Mouse (Mus musculus) kidney, embryonic 16.5 days (tissue): ENCODE measurements around the gene Hexim1. TPM values are rescaled to one million over a fixed set of nuclear protein-coding genes. Genes with fewer than 3 reads are reported as not detected.

ENCODE experiments used
- ATAC-seq: fragments of 200-750 bp; cut with Nextera tagmentation; 2 replicates; pipeline ENCODE4 v1.8.0; 2017; ENCODE audit warnings: moderate TSS enrichment; ENCODE audit not compliant: low FRiP score, low TSS enrichment
- H3K27ac ChIP-seq: fragments of 300-500 bp; sonication (generic); 2 replicates; pipeline ENCODE4 v1.5.1; 2014; ENCODE audit warnings: low read length
- H3K27me3 ChIP-seq: fragments of 300-500 bp; sonication (generic); 2 replicates; pipeline ENCODE4 v1.6.1; 2014; ENCODE audit warnings: low read length, control low read depth, mixed read lengths; ENCODE audit not compliant: insufficient read depth
- H3K36me3 ChIP-seq: fragments of 300-500 bp; sonication (generic); 2 replicates; pipeline ENCODE4 v1.6.1; 2014; ENCODE audit warnings: low read length, control low read depth, mixed read lengths; ENCODE audit not compliant: insufficient read depth
- H3K4me1 ChIP-seq: fragments of 300-500 bp; sonication (generic); 2 replicates; pipeline ENCODE4 v1.6.1; 2014; ENCODE audit warnings: low read length, control low read depth, mixed read lengths; ENCODE audit not compliant: insufficient read depth
- H3K4me2 ChIP-seq: fragments of 300-500 bp; sonication (generic); replicated peaks from 2 replicates; pipeline ENCODE4 v1.6.1; 2014; ENCODE audit warnings: low read depth, low read length
- H3K4me3 ChIP-seq: fragments of 300-500 bp; sonication (generic); 2 replicates; pipeline ENCODE4 v1.5.1; 2014; ENCODE audit warnings: mild to moderate bottlenecking, low read length
- H3K9ac ChIP-seq: fragments of 300-500 bp; sonication (generic); replicated peaks from 2 replicates; pipeline ENCODE4 v1.6.1; 2014; ENCODE audit warnings: low read length
- H3K9me3 ChIP-seq: fragments of 300-500 bp; sonication (generic); 2 replicates; pipeline ENCODE4 v1.6.1; 2016; ENCODE audit warnings: low read length, control low read depth
- WGBS: fragments of 180-500 bp; shearing (Covaris S2); extraction: QIAGEN DNeasy Blood & Tissue Kit; methylation state at CpG from one replicate; pipeline ENCODE4 v1.1.7; 2014; 5-methylcytosine and 5-hydroxymethylcytosine counted together
- polyA plus RNA-seq: library from polyadenylated mRNA; unstranded; fragments of >200 nt; fragmentation: Nextera tagmentation; extraction: Ambion mirVana; gene quantifications from 2 replicates; pipeline ENCODE4 v1.2.1, GENCODE M21; 2015

Hexim1 gene
- polyA plus RNA-seq, 1 experiment from 2014 or later, result 5.5 TPM

DNA sequence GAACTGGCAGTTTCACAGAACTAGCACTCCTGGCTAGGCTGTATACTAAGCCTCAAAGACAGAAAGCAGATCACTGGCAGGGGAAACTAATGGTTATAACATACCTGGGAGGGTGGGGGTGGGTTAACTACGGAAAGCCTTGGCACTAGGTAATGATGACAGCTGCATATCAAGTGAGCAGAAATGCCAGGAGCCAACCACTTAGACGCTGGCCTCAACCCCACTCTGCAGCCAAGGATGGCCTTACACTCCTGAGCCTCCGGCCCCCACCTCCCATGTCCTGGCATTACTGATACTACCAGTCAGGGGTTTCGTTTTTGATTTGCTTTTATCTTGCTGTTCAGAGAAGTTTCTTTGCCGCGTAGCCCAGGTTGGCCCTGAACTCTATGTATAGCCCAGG is 20.2 kb upstream of the Hexim1 start:
- WGBS, result 87% methylated on average over 6 of the region's 6 CpGs
- no peak for ATAC-seq
- H3K4me1 ChIP-seq, result peaks cover 58% of the 10 kb centered on the region

DNA sequence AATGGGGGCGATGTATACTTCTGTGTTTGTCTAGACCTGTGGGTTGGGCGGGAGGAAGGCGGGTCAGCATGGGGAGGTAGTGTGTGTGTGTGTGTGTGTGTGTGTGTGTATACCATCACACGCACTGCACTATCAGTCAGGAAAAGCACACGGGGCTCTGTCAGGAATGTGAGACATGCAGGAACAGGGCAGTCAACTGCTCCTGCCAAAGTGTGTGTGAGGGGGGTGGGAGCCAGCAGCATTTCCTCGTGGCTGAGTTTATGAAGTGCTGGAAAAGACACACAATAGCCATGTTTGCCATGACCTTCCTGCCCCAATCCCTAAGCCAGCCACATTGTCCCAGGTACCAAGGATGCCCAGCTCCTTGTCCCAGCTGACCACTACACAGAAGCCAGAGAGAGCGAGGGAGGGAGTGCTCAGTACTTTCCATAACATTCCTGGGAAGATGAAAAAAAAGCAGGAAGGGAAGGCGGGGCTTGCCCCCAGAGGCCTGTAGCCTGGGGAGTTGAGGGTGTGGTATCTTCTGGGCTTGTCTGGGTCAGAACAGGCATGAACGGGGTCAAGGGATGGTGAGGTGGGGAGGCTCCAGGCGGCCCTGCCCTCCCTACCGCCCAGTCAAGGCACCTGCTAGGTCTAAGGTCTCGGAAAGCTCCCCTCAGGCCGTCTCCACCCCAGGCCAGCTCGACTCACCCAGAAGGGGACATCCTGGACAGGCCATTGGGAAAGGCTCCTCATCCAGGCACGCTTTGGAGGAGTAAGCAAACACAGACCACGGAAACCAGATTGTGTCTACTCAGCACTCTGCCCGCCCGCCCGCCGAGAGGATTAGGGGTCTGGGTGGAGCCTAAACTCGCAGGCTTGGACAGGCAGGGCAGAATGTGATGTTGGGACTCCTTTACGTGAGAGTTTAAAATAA is 18.8 kb upstream of the Hexim1 start:
- Histone ChIP-seq H3K9me3 (no peaks in the 10 kb centered on the region), H3K9ac (peak overlapping the region; percentile 39; the same call in 1 of the 2 replicates), H3K4me3 (no peak overlapping the region), H3K36me3 (no peaks in the 10 kb centered on the region), H3K27me3 (no peaks in the 10 kb centered on the region; the same call in 1 of the 2 replicates), H3K4me1 (peaks cover 66% of the 10 kb centered on the region), H3K4me2 (peak overlapping the region; percentile 36), H3K27ac (peak overlapping the region; percentile 57)
- ATAC-seq, result no peak
- 23% methylated on average over 22 of the region's 22 CpGs for WGBS

More for the DNA sequence above, 20.2 kb upstream of the Hexim1 start:
- H3K9ac ChIP-seq, result no peak overlapping the region
- no peak overlapping the region for H3K4me2 ChIP-seq
- H3K9me3 ChIP-seq, result no peaks in the 10 kb centered on the region
- no peaks in the 10 kb centered on the region; the same call in 1 of the 2 replicates for H3K27me3 ChIP-seq
- no peak overlapping the region for H3K27ac ChIP-seq
- no peaks in the 10 kb centered on the region for H3K36me3 ChIP-seq
- no peak overlapping the region for H3K4me3 ChIP-seq

- Histone ChIP-seq H3K27me3 (no peaks in the 10 kb centered on the region; the same call in 1 of the 2 replicates), H3K4me2 (no peak overlapping the region), H3K36me3 (no peaks in the 10 kb centered on the region), H3K27ac (0 out of 2 replicates have a peak overlapping the region, but pooled peaks have one; percentile 25), H3K4me3 (no peak overlapping the region), H3K9ac (no peak overlapping the region), H3K9me3 (no peaks in the 10 kb centered on the region), H3K4me1 (peaks cover 75% of the 10 kb centered on the region)
- ATAC-seq, result no peak
- 38% methylated on average over 11 of the region's 11 CpGs for WGBS
Observed at GRCm38 (mm10) chr11:103098531-103099190, 17.4 kb upstream of the Hexim1 start.

GRCm38 (mm10) chr11:103099352-103099940 is 16.6 kb upstream of the Hexim1 start:
- H3K4me1 ChIP-seq, result peaks cover 69% of the 10 kb centered on the region
- H3K4me2 ChIP-seq, result no peak overlapping the region
- peak overlapping the region; percentile 25; the same call in 1 of the 2 replicates for H3K27ac ChIP-seq
- H3K36me3 ChIP-seq, result no peaks in the 10 kb centered on the region
- 24% methylated on average over 12 of the region's 12 CpGs for WGBS
- H3K27me3 ChIP-seq, result no peaks in the 10 kb centered on the region; the same call in 1 of the 2 replicates
- no peak overlapping the region for H3K4me3 ChIP-seq
- no peak overlapping the region for H3K9ac ChIP-seq
- H3K9me3 ChIP-seq, result no peaks in the 10 kb centered on the region
- no peak for ATAC-seq

DNA sequence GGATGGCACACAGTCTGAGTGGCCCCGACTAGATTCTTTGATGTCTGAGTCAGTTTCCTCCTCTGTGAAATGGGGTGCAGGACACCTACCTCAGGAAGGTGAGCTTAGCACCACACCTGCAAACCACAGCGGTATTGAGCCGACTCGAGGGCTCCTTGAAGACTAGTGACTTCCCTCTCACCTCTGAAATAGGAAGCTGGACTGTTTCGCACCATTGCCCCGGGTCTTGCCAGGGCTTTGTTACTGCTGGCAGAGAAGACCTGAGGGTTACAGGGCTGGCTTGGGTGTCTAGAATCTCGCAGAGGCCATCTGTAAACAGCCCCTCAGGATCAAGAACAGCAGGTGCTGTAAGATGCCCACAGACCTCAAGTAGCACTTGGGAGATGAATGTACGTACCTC is 15.7 kb upstream of the Hexim1 start:
- Histone ChIP-seq H3K36me3 (no peaks in the 10 kb centered on the region), H3K4me1 (peaks cover 62% of the 10 kb centered on the region)

GRCm38 (mm10) chr11:103101481-103101865 is 14.6 kb upstream of the Hexim1 start, which contains the start of the genes Plcd3 and Acbd4:
Gene Plcd3 (minus strand): TSS chr11:103101658.
Gene Acbd4 (plus strand): TSS chr11:103101682.
- H3K27me3 ChIP-seq, result no peaks in the 10 kb centered on the region; the same call in 1 of the 2 replicates
- peak; percentile 36 for ATAC-seq
- no peaks in the 10 kb centered on the region for H3K36me3 ChIP-seq
- no peak within 1 kb of the TSS for H3K27ac ChIP-seq
- peaks cover 64% of the 10 kb centered on the region for H3K4me1 ChIP-seq
- peak within 1 kb of the TSS; percentile 75 for H3K9ac ChIP-seq
- H3K4me2 ChIP-seq, result peak within 1 kb of the TSS; percentile 92
- H3K4me3 ChIP-seq, result peak within 1 kb of the TSS; percentile 66
- WGBS, result under 1% methylated on average over 33 of the region's 34 CpGs
- H3K9me3 ChIP-seq, result no peaks in the 10 kb centered on the region

More for the DNA sequence above, 15.7 kb upstream of the Hexim1 start:
- Histone ChIP-seq H3K4me3 (peak overlapping the region; percentile 66), H3K27me3 (no peaks in the 10 kb centered on the region; the same call in 1 of the 2 replicates), H3K27ac (no peak overlapping the region), H3K9ac (0 out of 2 replicates have a peak overlapping the region, but pooled peaks have one; percentile 29), H3K9me3 (no peaks in the 10 kb centered on the region), H3K4me2 (peak overlapping the region; percentile 92)
- ATAC-seq, result no peak
- WGBS, result 44% methylated on average over 8 of the region's 8 CpGs

DNA sequence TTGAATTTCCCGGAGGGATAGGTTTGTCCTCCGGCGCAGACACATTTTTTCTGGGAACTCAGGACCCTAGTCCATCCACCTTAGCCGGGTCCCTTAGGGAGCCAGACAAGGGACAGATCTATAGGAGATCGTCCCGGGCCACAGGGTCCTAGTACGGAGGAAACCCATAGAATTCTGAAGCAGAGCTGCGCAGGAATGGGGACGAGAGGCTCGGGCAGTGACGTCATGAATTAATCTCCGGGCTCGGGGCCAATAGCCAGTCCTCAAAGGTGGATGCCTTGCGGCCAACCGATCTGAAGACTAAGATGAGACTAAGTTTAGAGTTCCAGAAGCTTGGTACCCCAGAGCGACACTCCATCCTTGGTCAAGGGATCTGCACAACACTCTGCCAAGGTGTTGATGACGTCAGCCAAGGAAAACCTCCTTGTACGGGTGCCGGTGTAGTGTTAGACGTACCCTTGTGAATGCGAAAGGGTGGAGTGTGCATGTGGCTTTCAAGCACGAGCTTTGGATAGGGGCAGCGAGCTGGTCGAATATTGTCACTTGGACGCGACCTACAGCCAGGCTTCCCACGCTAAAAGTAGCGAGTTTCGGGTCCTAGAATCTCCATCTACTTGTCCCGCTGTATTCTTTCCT is 14.0 kb upstream of the Hexim1 start:
- Histone ChIP-seq H3K9me3 (no peaks in the 10 kb centered on the region), H3K9ac (peak overlapping the region; percentile 75), H3K36me3 (no peaks in the 10 kb centered on the region), H3K27ac (no peak overlapping the region), H3K4me3 (peak overlapping the region; percentile 66), H3K4me1 (peaks cover 59% of the 10 kb centered on the region), H3K27me3 (no peaks in the 10 kb centered on the region; the same call in 1 of the 2 replicates), H3K4me2 (peak overlapping the region; percentile 92)
- 0 out of 2 replicates have a peak, but pooled peaks have one; percentile 8 for ATAC-seq
- WGBS, result 4% methylated on average over 30 of the region's 30 CpGs

DNA sequence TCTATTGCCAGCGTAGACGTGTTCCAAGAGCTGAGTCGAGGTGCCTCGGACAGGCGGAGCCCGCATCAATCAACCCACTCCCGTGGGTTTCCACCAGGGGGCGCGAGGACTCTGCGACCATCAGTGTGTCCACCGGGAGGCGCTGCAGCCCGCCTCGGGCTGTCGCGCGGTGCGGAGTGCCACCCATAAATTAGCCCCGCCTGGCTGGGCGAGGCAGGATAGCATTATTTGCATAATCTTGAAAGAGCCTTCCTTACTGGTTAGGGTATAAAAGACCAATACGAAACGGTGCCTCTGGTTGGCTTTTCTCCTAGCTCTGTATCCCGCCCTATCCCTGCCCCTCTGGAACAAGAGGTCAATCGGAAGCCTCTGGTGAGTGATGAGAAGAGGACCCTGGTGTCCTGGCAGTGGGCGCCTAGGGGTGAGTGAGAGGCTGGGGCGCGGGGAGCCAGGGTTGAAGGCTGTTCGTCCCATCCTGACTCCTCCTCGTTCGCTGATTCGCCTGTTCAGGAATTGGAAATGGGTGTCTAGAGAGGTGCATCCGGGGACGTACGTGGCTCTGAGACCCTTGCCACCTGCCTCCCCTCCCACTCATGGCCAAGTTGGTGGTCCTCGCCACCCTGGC is 13.2 kb upstream of the Hexim1 start:
- no peaks in the 10 kb centered on the region for H3K36me3 ChIP-seq
- H3K9ac ChIP-seq, result peak overlapping the region; percentile 67
- H3K4me1 ChIP-seq, result peaks cover 51% of the 10 kb centered on the region
- H3K9me3 ChIP-seq, result no peaks in the 10 kb centered on the region
- H3K27ac ChIP-seq, result peak overlapping the region; percentile 36; the same call in 1 of the 2 replicates
- H3K4me3 ChIP-seq, result peak overlapping the region; percentile 66
- under 1% methylated on average over 35 of the region's 35 CpGs for WGBS
- no peaks in the 10 kb centered on the region; the same call in 1 of the 2 replicates for H3K27me3 ChIP-seq
- H3K4me2 ChIP-seq, result peak overlapping the region; percentile 92
- peak; percentile 89 for ATAC-seq
